Mouse (Mus musculus) kidney, adult 2 months (tissue): ENCODE measurements around the gene Pkig. TPM values are rescaled to one million over a fixed set of nuclear protein-coding genes. Genes with fewer than 3 reads are reported as not detected.

Experiments used
- DNase-seq: peaks from one replicate; pipeline ENCODE4 v3.0.0; 2021
- H3K27ac ChIP-seq: fragments of 200-500 bp; 2 replicates; pipeline ENCODE4 v1.5.1; 2012; ENCODE audit warnings: low read depth, low read length, control low read depth, inconsistent platforms; ENCODE audit not compliant: insufficient read depth
- H3K27me3 ChIP-seq: fragments of 200-500 bp; replicated peaks from 2 replicates; pipeline ENCODE4 v1.6.1; 2012; ENCODE audit warnings: mild to moderate bottlenecking, moderate library complexity, low read length, inconsistent platforms; ENCODE audit not compliant: control insufficient read depth, insufficient read depth
- H3K36me3 ChIP-seq: fragments of 200-500 bp; 2 replicates; pipeline ENCODE4 v1.6.1; 2012; ENCODE audit warnings: mild to moderate bottlenecking, moderate library complexity, low read length, inconsistent platforms; ENCODE audit not compliant: control insufficient read depth, insufficient read depth
- H3K4me1 ChIP-seq: fragments of 200-500 bp; 2 replicates; pipeline ENCODE4 v1.6.1; 2011; ENCODE audit warnings: low read length; ENCODE audit not compliant: control insufficient read depth, insufficient read depth
- H3K4me3 ChIP-seq: fragments of 200-500 bp; 2 replicates; pipeline ENCODE4 v1.5.1; 2011; ENCODE audit warnings: mild to moderate bottlenecking, low read depth, low read length, control low read depth; ENCODE audit not compliant: insufficient read depth
- CTCF ChIP-seq: fragments of 200-500 bp; conservative IDR thresholded peaks from 2 replicates; pipeline ENCODE4 v1.5.1; 2011; ENCODE audit warnings: low read depth, mild to moderate bottlenecking, control low read depth, low read length, moderate library complexity, mixed read lengths; ENCODE audit not compliant: insufficient read depth, insufficient read length
- POLR2A ChIP-seq: fragments of 200-500 bp; IDR thresholded peaks from one replicate; pipeline ENCODE4 v1.6.1; 2011; ENCODE audit warnings: low read depth, low read length, control low read depth
- WGBS: fragments of 180-500 bp; shearing (Covaris S2); methylation state at CpG from one replicate; pipeline ENCODE4 v1.1.7; 2018; 5-methylcytosine and 5-hydroxymethylcytosine counted together
- polyA plus RNA-seq: library from polyadenylated mRNA; depleted of rRNA; stranded (reverse); fragments of >200 nt; gene quantifications from 2 replicates; pipeline ENCODE4 v1.2.3, GENCODE M21; 2012

Pkig gene
- polyA plus RNA-seq, 1 experiment = 107 TPM

GRCm38 (mm10) chr2:163667045-163667444, 8.9 kb downstream of the Pkig start:
- no peaks in the 10 kb centered on the region for H3K27me3 ChIP-seq
- no peaks in the 10 kb centered on the region for H3K36me3 ChIP-seq
- TF ChIP-seq CTCF (no peak), POLR2A (no peak)
- H3K4me1 ChIP-seq = peaks cover 10% of the 10 kb centered on the region
- no peak overlapping the region for H3K4me3 ChIP-seq
- DNase-seq = no peak
- H3K27ac ChIP-seq = no peak overlapping the region
- WGBS = 88% methylated on average over 1 of the region's 1 CpGs

- DNase-seq = peak; percentile 54
- Histone ChIP-seq H3K4me3 (no peak overlapping the region), H3K4me1 (peaks cover 10% of the 10 kb centered on the region), H3K27me3 (no peaks in the 10 kb centered on the region), H3K27ac (no peak overlapping the region; the same call in 1 of the 2 replicates), H3K36me3 (no peaks in the 10 kb centered on the region)
- 70% methylated on average over 11 of the region's 11 CpGs for WGBS
- TF ChIP-seq CTCF = no peak
- no peak for TF ChIP-seq POLR2A
Measured at GRCm38 (mm10) chr2:163670872-163671594, 12.8 kb downstream of the Pkig start.

- no peak overlapping the region for H3K27ac ChIP-seq
- WGBS = 63% methylated on average over 5 of the region's 5 CpGs
- DNase-seq = no peak
Measured at GRCm38 (mm10) chr2:163674397-163674796, 16.2 kb downstream of the Pkig start.

GRCm38 (mm10) chr2:163675144-163675619, 17.0 kb downstream of the Pkig start:
- WGBS = 58% methylated on average over 5 of the region's 5 CpGs
- Histone ChIP-seq H3K36me3 (no peaks in the 10 kb centered on the region), H3K4me1 (peaks cover 10% of the 10 kb centered on the region), H3K27me3 (no peaks in the 10 kb centered on the region), H3K27ac (0 out of 2 replicates have a peak overlapping the region, but pooled peaks have one; percentile 0), H3K4me3 (no peak overlapping the region)
- DNase-seq = no peak
- TF ChIP-seq CTCF (no peak), POLR2A (no peak)

More at GRCm38 (mm10) chr2:163674397-163674796, 16.2 kb downstream of the Pkig start:
- no peaks in the 10 kb centered on the region for H3K27me3 ChIP-seq
- TF ChIP-seq CTCF (no peak), POLR2A (no peak)
- no peak overlapping the region for H3K4me3 ChIP-seq
- peaks cover 10% of the 10 kb centered on the region for H3K4me1 ChIP-seq
- H3K36me3 ChIP-seq = no peaks in the 10 kb centered on the region

GRCm38 (mm10) chr2:163675662-163676061, 17.5 kb downstream of the Pkig start:
- H3K27ac ChIP-seq = no peak overlapping the region
- peaks cover 10% of the 10 kb centered on the region for H3K4me1 ChIP-seq
- no peak for DNase-seq

GRCm38 (mm10) chr2:163676321-163676720, 18.1 kb downstream of the Pkig start:
- Histone ChIP-seq H3K4me1 (peaks cover 10% of the 10 kb centered on the region), H3K4me3 (no peak overlapping the region), H3K27me3 (no peaks in the 10 kb centered on the region), H3K36me3 (no peaks in the 10 kb centered on the region), H3K27ac (peak overlapping the region; percentile 28; the same call in 1 of the 2 replicates)
- TF ChIP-seq CTCF (no peak), POLR2A (no peak)
- WGBS = 87% methylated on average over 4 of the region's 4 CpGs
- no peak for DNase-seq

More at GRCm38 (mm10) chr2:163675662-163676061, 17.5 kb downstream of the Pkig start:
- Histone ChIP-seq H3K36me3 (no peaks in the 10 kb centered on the region), H3K27me3 (no peaks in the 10 kb centered on the region), H3K4me3 (no peak overlapping the region)
- no peak for TF ChIP-seq POLR2A
- TF ChIP-seq CTCF = no peak
- 61% methylated on average over 6 of the region's 6 CpGs for WGBS

- TF ChIP-seq POLR2A (no peak), CTCF (no peak)
- no peak overlapping the region for H3K4me3 ChIP-seq
- no peaks in the 10 kb centered on the region for H3K36me3 ChIP-seq
- H3K4me1 ChIP-seq = peaks cover 7% of the 10 kb centered on the region
- peak overlapping the region; percentile 28; the same call in 1 of the 2 replicates for H3K27ac ChIP-seq
- WGBS = 90% methylated on average over 3 of the region's 3 CpGs
- H3K27me3 ChIP-seq = no peaks in the 10 kb centered on the region
- no peak for DNase-seq
Measured at GRCm38 (mm10) chr2:163676745-163677144, 18.6 kb downstream of the Pkig start.
